Mouse (Mus musculus) midbrain, embryonic 13.5 days (tissue): ENCODE measurements around the gene Ctdspl. TPM values are rescaled to one million over a fixed set of nuclear protein-coding genes. Genes with fewer than 3 reads are reported as not detected.

ENCODE experiments used
- ATAC-seq: fragments of 200-750 bp; cut with Nextera tagmentation; 2 replicates; pipeline ENCODE4 v1.8.0; 2017; ENCODE audit warnings: mild to moderate bottlenecking, moderate TSS enrichment, moderate library complexity
- H3K27ac ChIP-seq: fragments of 300-500 bp; sonication (generic); 2 replicates; pipeline ENCODE4 v1.5.1; 2015; ENCODE audit warnings: inconsistent platforms, mild to moderate bottlenecking, moderate library complexity
- H3K27me3 ChIP-seq: fragments of 300-500 bp; sonication (generic); 2 replicates; pipeline ENCODE4 v1.6.1; 2015; ENCODE audit warnings: mild to moderate bottlenecking, inconsistent platforms
- H3K36me3 ChIP-seq: fragments of 300-500 bp; sonication (generic); 2 replicates; pipeline ENCODE4 v1.6.1; 2015; ENCODE audit warnings: mild to moderate bottlenecking, inconsistent platforms
- H3K4me1 ChIP-seq: fragments of 300-500 bp; sonication (generic); replicated peaks from 2 replicates; pipeline ENCODE4 v1.6.1; 2015; ENCODE audit warnings: inconsistent platforms
- H3K4me2 ChIP-seq: fragments of 300-500 bp; sonication (generic); replicated peaks from 2 replicates; pipeline ENCODE4 v1.6.1; 2015; ENCODE audit warnings: moderate library complexity, mild to moderate bottlenecking, inconsistent platforms
- H3K4me3 ChIP-seq: fragments of 300-500 bp; sonication (generic); replicated peaks from 2 replicates; pipeline ENCODE4 v1.5.1; 2015; ENCODE audit warnings: mild to moderate bottlenecking, inconsistent platforms
- H3K9ac ChIP-seq: fragments of 300-500 bp; sonication (generic); replicated peaks from 2 replicates; pipeline ENCODE4 v1.6.1; 2015; ENCODE audit warnings: mild to moderate bottlenecking, inconsistent platforms
- H3K9me3 ChIP-seq: fragments of 300-500 bp; sonication (generic); 2 replicates; pipeline ENCODE4 v1.6.1; 2016; ENCODE audit warnings: mild to moderate bottlenecking, inconsistent platforms
- WGBS: fragments of 180-500 bp; shearing (Covaris S2); methylation state at CpG from one replicate; pipeline ENCODE4 v1.1.7; 2015; 5-methylcytosine and 5-hydroxymethylcytosine counted together
- polyA plus RNA-seq: library from polyadenylated mRNA; unstranded; fragments of >200 nt; fragmentation: Nextera tagmentation; extraction: Ambion mirVana; gene quantifications from 2 replicates; pipeline ENCODE4 v1.2.1, GENCODE M21; 2015

Gene Ctdspl
- polyA plus RNA-seq, 1 experiment from 2014 or later, result 6.2 TPM

GRCm38 (mm10) chr9:118937515-118937914, 11.3 kb downstream of the Ctdspl start:
- WGBS, result 50% methylated on average over 3 of the region's 3 CpGs
- no peak for ATAC-seq
- no peaks in the 10 kb centered on the region for H3K9me3 ChIP-seq
- 0 out of 2 replicates have a peak, but pooled peaks cover 8% of the 10 kb centered on the region for H3K4me1 ChIP-seq
- H3K4me2 ChIP-seq, result no peak overlapping the region
- H3K4me3 ChIP-seq, result no peak overlapping the region
- no peak overlapping the region for H3K9ac ChIP-seq
- no peak overlapping the region for H3K27ac ChIP-seq
- H3K27me3 ChIP-seq, result no peaks in the 10 kb centered on the region
- H3K36me3 ChIP-seq, result no peaks in the 10 kb centered on the region

GRCm38 (mm10) chr9:118939410-118939809, 13.2 kb downstream of the Ctdspl start:
- H3K27ac ChIP-seq, result no peak overlapping the region
- H3K4me1 ChIP-seq, result 0 out of 2 replicates have a peak, but pooled peaks cover 8% of the 10 kb centered on the region
- H3K9ac ChIP-seq, result no peak overlapping the region
- WGBS, result 47% methylated on average over 13 of the region's 13 CpGs
- H3K9me3 ChIP-seq, result no peaks in the 10 kb centered on the region
- no peaks in the 10 kb centered on the region for H3K27me3 ChIP-seq
- no peaks in the 10 kb centered on the region for H3K36me3 ChIP-seq
- H3K4me3 ChIP-seq, result no peak overlapping the region
- H3K4me2 ChIP-seq, result no peak overlapping the region
- ATAC-seq, result no peak

- WGBS, result 81% methylated on average over 12 of the region's 12 CpGs
- Histone ChIP-seq H3K27ac (no peak overlapping the region), H3K9ac (no peak overlapping the region), H3K4me2 (no peak overlapping the region), H3K4me1 (0 out of 2 replicates have a peak, but pooled peaks cover 8% of the 10 kb centered on the region), H3K27me3 (no peaks in the 10 kb centered on the region), H3K4me3 (no peak overlapping the region), H3K9me3 (no peaks in the 10 kb centered on the region), H3K36me3 (no peaks in the 10 kb centered on the region)
- no peak for ATAC-seq
Measured at GRCm38 (mm10) chr9:118939831-118940230, 13.6 kb downstream of the Ctdspl start.

GRCm38 (mm10) chr9:118940591-118941207, 14.4 kb downstream of the Ctdspl start:
- no peaks in the 10 kb centered on the region for H3K36me3 ChIP-seq
- no peak for ATAC-seq
- WGBS, result 85% methylated on average over 12 of the region's 12 CpGs

GRCm38 (mm10) chr9:118942030-118942429, 15.8 kb downstream of the Ctdspl start:
- 0 out of 2 replicates have a peak, but pooled peaks cover 7% of the 10 kb centered on the region for H3K4me1 ChIP-seq
- no peaks in the 10 kb centered on the region for H3K36me3 ChIP-seq
- H3K27me3 ChIP-seq, result no peaks in the 10 kb centered on the region
- no peaks in the 10 kb centered on the region for H3K9me3 ChIP-seq
- no peak overlapping the region for H3K4me3 ChIP-seq
- H3K27ac ChIP-seq, result no peak overlapping the region
- no peak overlapping the region for H3K4me2 ChIP-seq
- no peak overlapping the region for H3K9ac ChIP-seq
- ATAC-seq, result no peak
- WGBS, result 87% methylated on average over 4 of the region's 4 CpGs

More at GRCm38 (mm10) chr9:118940591-118941207, 14.4 kb downstream of the Ctdspl start:
- H3K4me3 ChIP-seq, result no peak overlapping the region
- H3K9me3 ChIP-seq, result no peaks in the 10 kb centered on the region
- H3K27me3 ChIP-seq, result no peaks in the 10 kb centered on the region
- no peak overlapping the region for H3K9ac ChIP-seq
- no peak overlapping the region for H3K27ac ChIP-seq
- H3K4me2 ChIP-seq, result no peak overlapping the region
- H3K4me1 ChIP-seq, result 0 out of 2 replicates have a peak, but pooled peaks cover 8% of the 10 kb centered on the region

GRCm38 (mm10) chr9:118943941-118944340, 17.7 kb downstream of the Ctdspl start:
- H3K27me3 ChIP-seq, result no peaks in the 10 kb centered on the region
- H3K36me3 ChIP-seq, result no peaks in the 10 kb centered on the region
- H3K27ac ChIP-seq, result no peak overlapping the region
- 62% methylated on average over 5 of the region's 5 CpGs for WGBS
- no peak overlapping the region for H3K9ac ChIP-seq
- H3K9me3 ChIP-seq, result no peaks in the 10 kb centered on the region
- no peak for ATAC-seq
- H3K4me2 ChIP-seq, result no peak overlapping the region
- H3K4me1 ChIP-seq, result no peaks in the 10 kb centered on the region
- H3K4me3 ChIP-seq, result no peak overlapping the region

- H3K4me1 ChIP-seq, result no peaks in the 10 kb centered on the region
- ATAC-seq, result no peak
- WGBS, result 78% methylated on average over 12 of the region's 12 CpGs
- H3K36me3 ChIP-seq, result no peaks in the 10 kb centered on the region
- no peak overlapping the region for H3K27ac ChIP-seq
- H3K9ac ChIP-seq, result no peak overlapping the region
- H3K27me3 ChIP-seq, result no peaks in the 10 kb centered on the region
- no peaks in the 10 kb centered on the region for H3K9me3 ChIP-seq
- no peak overlapping the region for H3K4me2 ChIP-seq
- H3K4me3 ChIP-seq, result no peak overlapping the region
Measured at GRCm38 (mm10) chr9:118944388-118944787, 18.1 kb downstream of the Ctdspl start.

- no peaks in the 10 kb centered on the region for H3K27me3 ChIP-seq
Measured at GRCm38 (mm10) chr9:118948486-118948885, 22.2 kb downstream of the Ctdspl start.

GRCm38 (mm10) chr9:118949124-118949523, 22.9 kb downstream of the Ctdspl start:
- 95% methylated on average over 8 of the region's 8 CpGs for WGBS
- Histone ChIP-seq H3K4me2 (no peak overlapping the region), H3K27me3 (no peaks in the 10 kb centered on the region), H3K9me3 (no peaks in the 10 kb centered on the region), H3K4me1 (no peaks in the 10 kb centered on the region), H3K27ac (no peak overlapping the region), H3K9ac (no peak overlapping the region), H3K4me3 (no peak overlapping the region), H3K36me3 (no peaks in the 10 kb centered on the region)
- ATAC-seq, result no peak

More at GRCm38 (mm10) chr9:118948486-118948885, 22.2 kb downstream of the Ctdspl start:
- WGBS, result 96% methylated on average over 5 of the region's 5 CpGs
- H3K4me2 ChIP-seq, result no peak overlapping the region
- no peaks in the 10 kb centered on the region for H3K36me3 ChIP-seq
- ATAC-seq, result no peak
- no peak overlapping the region for H3K4me3 ChIP-seq
- H3K4me1 ChIP-seq, result no peaks in the 10 kb centered on the region
- H3K27ac ChIP-seq, result no peak overlapping the region
- no peaks in the 10 kb centered on the region for H3K9me3 ChIP-seq
- H3K9ac ChIP-seq, result no peak overlapping the region

GRCm38 (mm10) chr9:118949654-118950053, 23.4 kb downstream of the Ctdspl start:
- Histone ChIP-seq H3K4me2 (no peak overlapping the region), H3K27me3 (no peaks in the 10 kb centered on the region), H3K9ac (no peak overlapping the region), H3K4me1 (no peaks in the 10 kb centered on the region), H3K4me3 (no peak overlapping the region), H3K27ac (no peak overlapping the region), H3K36me3 (no peaks in the 10 kb centered on the region), H3K9me3 (no peaks in the 10 kb centered on the region)
- 77% methylated on average over 4 of the region's 4 CpGs for WGBS
- no peak for ATAC-seq

- no peak for ATAC-seq
- Histone ChIP-seq H3K9ac (no peak overlapping the region), H3K4me2 (no peak overlapping the region), H3K36me3 (no peaks in the 10 kb centered on the region), H3K4me3 (no peak overlapping the region), H3K27me3 (no peaks in the 10 kb centered on the region), H3K27ac (no peak overlapping the region), H3K9me3 (no peaks in the 10 kb centered on the region), H3K4me1 (no peaks in the 10 kb centered on the region)
- 80% methylated on average over 10 of the region's 10 CpGs for WGBS
Measured at GRCm38 (mm10) chr9:118950061-118950460, 23.8 kb downstream of the Ctdspl start.

GRCm38 (mm10) chr9:118950751-118951150, 24.5 kb downstream of the Ctdspl start:
- Histone ChIP-seq H3K27ac (no peak overlapping the region), H3K9ac (no peak overlapping the region), H3K4me3 (no peak overlapping the region), H3K27me3 (no peaks in the 10 kb centered on the region), H3K4me1 (no peaks in the 10 kb centered on the region), H3K36me3 (no peaks in the 10 kb centered on the region), H3K9me3 (no peaks in the 10 kb centered on the region), H3K4me2 (no peak overlapping the region)
- 32% methylated on average over 2 of the region's 2 CpGs for WGBS
- ATAC-seq, result no peak

GRCm38 (mm10) chr9:118951381-118951780, 25.1 kb downstream of the Ctdspl start:
- Histone ChIP-seq H3K4me1 (no peaks in the 10 kb centered on the region), H3K9ac (no peak overlapping the region), H3K4me2 (no peak overlapping the region), H3K36me3 (no peaks in the 10 kb centered on the region), H3K27me3 (no peaks in the 10 kb centered on the region), H3K27ac (no peak overlapping the region), H3K4me3 (no peak overlapping the region), H3K9me3 (no peaks in the 10 kb centered on the region)
- WGBS, result 93% methylated on average over 7 of the region's 7 CpGs
- no peak for ATAC-seq
